Mouse (Mus musculus) MEL (cell line): ENCODE results near the gene Atp2a2. TPM values are rescaled to one million over a fixed set of nuclear protein-coding genes. Genes with fewer than 3 reads are reported as not detected.

Source experiments
- DNase-seq: peaks from one replicate; pipeline ENCODE4 v3.0.0; 2011; ENCODE audit warnings: low read depth, low spot score
- H3K27ac ChIP-seq: 2 replicates; pipeline ENCODE4 v1.5.1; 2012; ENCODE audit warnings: low read depth, mild to moderate bottlenecking, control low read depth, low read length, moderate library complexity; ENCODE audit not compliant: control insufficient read depth
- H3K27me3 ChIP-seq, 2 experiments: fragments of 150-350 bp in 1 of 2; sonication (generic) in 1 of 2; 2 replicates each; pipeline ENCODE4 v1.6.1; 2012; ENCODE audit warnings: low read length in 2 of 2, mild to moderate bottlenecking in 2 of 2, improper control_type of control experiment in 1 of 2, moderate library complexity in 1 of 2; ENCODE audit not compliant: insufficient read depth in 2 of 2, control insufficient read depth in 1 of 2
- H3K36me3 ChIP-seq, 2 experiments: 2 replicates each; pipeline ENCODE4 v1.6.1; 2012 to 2014; ENCODE audit warnings: low read length in 2 of 2, improper control_type of control experiment in 1 of 2, inconsistent platforms in 1 of 2, mild to moderate bottlenecking in 1 of 2; ENCODE audit not compliant: insufficient read depth in 2 of 2, control insufficient read depth in 1 of 2
- H3K4me1 ChIP-seq, 2 experiments: fragments of 150-350 bp in 1 of 2; sonication (generic) in 1 of 2; 2 replicates each; pipeline ENCODE4 v1.6.1; 2012; ENCODE audit warnings: low read length in 2 of 2, improper control_type of control experiment in 1 of 2, mild to moderate bottlenecking in 1 of 2; ENCODE audit not compliant: insufficient read depth in 2 of 2, control insufficient read depth in 1 of 2
- H3K4me3 ChIP-seq, 2 experiments: fragments of 150-350 bp in 1 of 2; sonication (generic) in 1 of 2; 2 replicates each; pipeline ENCODE4 v1.5.1; 2012; ENCODE audit warnings: low read depth in 2 of 2, low read length in 2 of 2, mild to moderate bottlenecking in 2 of 2, moderate library complexity in 2 of 2, control low read depth in 1 of 2, improper control_type of control experiment in 1 of 2; ENCODE audit not compliant: control insufficient read depth in 1 of 2, insufficient read depth in 1 of 2
- H3K79me2 ChIP-seq: 2 replicates; pipeline ENCODE4 v1.6.1; 2012; ENCODE audit warnings: mild to moderate bottlenecking, low read length, moderate library complexity; ENCODE audit not compliant: control insufficient read depth, poor library complexity, insufficient read depth
- H3K9ac ChIP-seq: 2 replicates; pipeline ENCODE4 v1.6.1; 2012; ENCODE audit warnings: low read depth, mild to moderate bottlenecking, control low read depth, low read length, moderate library complexity; ENCODE audit not compliant: control insufficient read depth, poor library complexity, severe bottlenecking
- H3K9me3 ChIP-seq: fragments of 150-350 bp; sonication (generic); replicated peaks from 2 replicates; pipeline ENCODE4 v1.6.1; 2012; ENCODE audit warnings: mild to moderate bottlenecking, low read length, improper control_type of control experiment, moderate library complexity; ENCODE audit not compliant: insufficient read depth
- BHLHE40 ChIP-seq: IDR thresholded peaks from 2 replicates; pipeline ENCODE4 v1.6.1; 2012; ENCODE audit warnings: low read depth, mild to moderate bottlenecking, inconsistent platforms, low read length, improper control_type of control experiment, borderline replicate concordance
- CTCF ChIP-seq, 3 experiments: IDR thresholded peaks in 2 of 3; conservative IDR thresholded peaks in 1 of 3; 2 replicates each; pipeline ENCODE4 v1.5.1; 2011 to 2012; ENCODE audit warnings: low read length in 3 of 3, low read depth in 2 of 3, mild to moderate bottlenecking in 2 of 3, improper control_type of control experiment in 1 of 3, inconsistent platforms in 1 of 3, mixed read lengths in 1 of 3, moderate library complexity in 1 of 3; ENCODE audit not compliant: control insufficient read depth in 1 of 3, insufficient read depth in 1 of 3, poor library complexity in 1 of 3, severe bottlenecking in 1 of 3
- E2F4 ChIP-seq: IDR thresholded peaks from 2 replicates; pipeline ENCODE4 v1.6.1; 2011; ENCODE audit warnings: low read depth, low read length, improper control_type of control experiment, borderline replicate concordance
- EP300 ChIP-seq, 2 experiments: IDR thresholded peaks; 2 replicates each; pipeline ENCODE4 v1.6.1; 2011; ENCODE audit warnings: improper control_type of control experiment in 2 of 2, low read length in 2 of 2, low read depth in 1 of 2, mild to moderate bottlenecking in 1 of 2
- ETS1 ChIP-seq: IDR thresholded peaks from 2 replicates; pipeline ENCODE4 v1.6.1; 2012; ENCODE audit warnings: low read depth, mild to moderate bottlenecking, inconsistent platforms, low read length, improper control_type of control experiment, moderate library complexity
- GATA1 ChIP-seq: IDR thresholded peaks from 2 replicates; pipeline ENCODE4 v1.6.1; 2011; ENCODE audit warnings: low read depth, low read length, improper control_type of control experiment
- JUND ChIP-seq: IDR thresholded peaks from 2 replicates; pipeline ENCODE4 v1.6.1; 2011; ENCODE audit warnings: low read depth, mild to moderate bottlenecking, improper control_type of control experiment, low read length
- KAT2A ChIP-seq: conservative IDR thresholded peaks from 2 replicates; pipeline ENCODE4 v1.6.1; 2012; ENCODE audit warnings: low read depth, low read length, improper control_type of control experiment, inconsistent platforms
- MAX ChIP-seq: IDR thresholded peaks from 2 replicates; pipeline ENCODE4 v1.6.1; 2011; ENCODE audit warnings: low read length, improper control_type of control experiment
- MEF2A ChIP-seq: IDR thresholded peaks from 2 replicates; pipeline ENCODE4 v1.6.1; 2014; ENCODE audit warnings: low read depth, mild to moderate bottlenecking, inconsistent platforms, low read length, improper control_type of control experiment; ENCODE audit not compliant: poor library complexity, insufficient replicate concordance, severe bottlenecking; ENCODE audit errors: extremely low read depth
- MYC ChIP-seq: IDR thresholded peaks from 2 replicates; pipeline ENCODE4 v1.6.1; 2011; ENCODE audit warnings: low read depth, mild to moderate bottlenecking, low read length, improper control_type of control experiment, moderate library complexity
- NRF1 ChIP-seq: IDR thresholded peaks from 2 replicates; pipeline ENCODE4 v1.6.1; 2014; ENCODE audit warnings: low read depth, mild to moderate bottlenecking, inconsistent platforms, low read length, improper control_type of control experiment, moderate library complexity; ENCODE audit not compliant: poor library complexity, insufficient read depth, severe bottlenecking
- POLR2A ChIP-seq, 2 experiments: IDR thresholded peaks; 2 replicates each; pipeline ENCODE4 v1.6.1; 2011 to 2012; ENCODE audit warnings: low read length in 2 of 2, mild to moderate bottlenecking in 2 of 2, control low read depth in 1 of 2, improper control_type of control experiment in 1 of 2, low read depth in 1 of 2, moderate library complexity in 1 of 2; ENCODE audit not compliant: control insufficient read depth in 1 of 2, insufficient read depth in 1 of 2, poor library complexity in 1 of 2
- POLR2AphosphoS5 ChIP-seq: IDR thresholded peaks from 2 replicates; pipeline ENCODE4 v1.6.1; 2012; ENCODE audit warnings: low read depth, borderline replicate concordance, mild to moderate bottlenecking, inconsistent platforms, low read length, moderate library complexity, mixed read lengths
- RAD21 ChIP-seq: IDR thresholded peaks from 2 replicates; pipeline ENCODE4 v1.6.1; 2011; ENCODE audit warnings: mild to moderate bottlenecking, low read depth, low read length, improper control_type of control experiment
- RCOR1 ChIP-seq: IDR thresholded peaks from 2 replicates; pipeline ENCODE4 v1.6.1; 2012; ENCODE audit warnings: low read depth, mild to moderate bottlenecking, inconsistent platforms, low read length, improper control_type of control experiment
- SMC3 ChIP-seq: IDR thresholded peaks from 2 replicates; pipeline ENCODE4 v1.6.1; 2011; ENCODE audit warnings: low read depth, low read length, improper control_type of control experiment
- TAL1 ChIP-seq: IDR thresholded peaks from 2 replicates; pipeline ENCODE4 v1.6.1; 2012; ENCODE audit warnings: mild to moderate bottlenecking, inconsistent platforms, low read length, moderate library complexity, mixed read lengths
- TCF12 ChIP-seq: IDR thresholded peaks from 2 replicates; pipeline ENCODE4 v1.6.1; 2014; ENCODE audit warnings: low read depth, mild to moderate bottlenecking, inconsistent platforms, low read length, improper control_type of control experiment, moderate library complexity
- UBTF ChIP-seq: IDR thresholded peaks from 2 replicates; pipeline ENCODE4 v1.6.1; 2012; ENCODE audit warnings: low read depth, mild to moderate bottlenecking, inconsistent platforms, low read length, improper control_type of control experiment, moderate library complexity, borderline replicate concordance; ENCODE audit not compliant: insufficient read depth
- ZC3H11A ChIP-seq: IDR thresholded peaks from 2 replicates; pipeline ENCODE4 v1.6.1; 2012; ENCODE audit warnings: low read depth, mild to moderate bottlenecking, inconsistent platforms, low read length, improper control_type of control experiment
- ZMIZ1 ChIP-seq: IDR thresholded peaks from 2 replicates; pipeline ENCODE4 v1.6.1; 2012; ENCODE audit warnings: low read depth, mild to moderate bottlenecking, inconsistent platforms, low read length, improper control_type of control experiment, moderate library complexity
- ZNF384 ChIP-seq: IDR thresholded peaks from 2 replicates; pipeline ENCODE4 v1.6.1; 2012; ENCODE audit warnings: low read depth, mild to moderate bottlenecking, inconsistent platforms, low read length, improper control_type of control experiment
- polyA plus RNA-seq, 2 experiments: library from polyadenylated mRNA; stranded (reverse) in 1 of 2; unstranded in 1 of 2; fragments of >175 nt in 1 of 2; fragments of >200 nt in 1 of 2; gene quantifications; 2 replicates each; pipeline versions ENCODE4 v1.2.1 to v1.2.4; 2012; ENCODE audit warnings: low replicate concordance in 2 of 2, low read depth in 1 of 2; ENCODE audit not compliant: insufficient read length in 2 of 2, insufficient read depth in 1 of 2, missing spikeins in 1 of 2
- total RNA-seq: library from RNA; depleted of rRNA; stranded (reverse); fragments of 300-350 nt; gene quantifications from 2 replicates; pipeline ENCODE4 v1.2.3, GENCODE M21; 2012

The Atp2a2 gene
- total and polyA plus RNA-seq, 3 experiments: 117 to 199 (median 176) TPM

GRCm38 (mm10) chr5:122528591-122528990 is 26.6 kb upstream of the Atp2a2 start:
- H3K27ac ChIP-seq: no peak overlapping the region

GRCm38 (mm10) chr5:122527761-122528160 is 25.7 kb upstream of the Atp2a2 start:
- H3K9ac ChIP-seq: no peak overlapping the region
- TF ChIP-seq NRF1: no peak
- TF ChIP-seq MEF2A: no peak
- no peak for TF ChIP-seq RAD21
- TF ChIP-seq TAL1: no peak
- TF ChIP-seq E2F4: no peak
- TF ChIP-seq GATA1: no peak
- no peak for TF ChIP-seq TCF12
- TF ChIP-seq CTCF (IDR thresholded peaks at IDR 0.05 in 2 of 3, conservative IDR thresholded peaks at IDR 0.05 in 1 of 3; ENCODE audit: control insufficient read depth in 1 of 3, insufficient read depth in 1 of 3, low read depth in 2 of 3, low read length in 3 of 3, poor library complexity in 1 of 3, severe bottlenecking in 1 of 3): no peak
- TF ChIP-seq ZNF384: no peak
- TF ChIP-seq POLR2A (IDR thresholded peaks at IDR 0.05; ENCODE audit: control insufficient read depth in 1 of 2, insufficient read depth in 1 of 2, low read depth in 1 of 2, low read length in 2 of 2, poor library complexity in 1 of 2): no peak
- TF ChIP-seq KAT2A: no peak
- no peak for TF ChIP-seq EP300 (IDR thresholded peaks at IDR 0.05; ENCODE audit: low read depth in 1 of 2, low read length in 2 of 2)
- TF ChIP-seq BHLHE40: no peak
- TF ChIP-seq POLR2AphosphoS5: no peak
- no peak for TF ChIP-seq ZC3H11A
- no peak for TF ChIP-seq ZMIZ1
- TF ChIP-seq ETS1: no peak
- no peak for TF ChIP-seq RCOR1
- TF ChIP-seq UBTF: no peak
- H3K9me3 ChIP-seq: no peaks in the 10 kb centered on the region
- H3K27ac ChIP-seq: no peak overlapping the region
- no peak overlapping the region for H3K4me3 ChIP-seq
- DNase-seq: no peak
- H3K79me2 ChIP-seq: no peaks in the 10 kb centered on the region
- H3K4me1 ChIP-seq: no peaks in the 10 kb centered on the region
- no peaks in the 10 kb centered on the region for H3K36me3 ChIP-seq
- no peaks in the 10 kb centered on the region for H3K27me3 ChIP-seq

More at GRCm38 (mm10) chr5:122528591-122528990, 26.6 kb upstream of the Atp2a2 start:
- Histone ChIP-seq H3K9me3 (no peaks in the 10 kb centered on the region), H3K79me2 (no peaks in the 10 kb centered on the region), H3K9ac (no peak overlapping the region), H3K4me1 (no peaks in the 10 kb centered on the region), H3K27me3 (no peaks in the 10 kb centered on the region), H3K36me3 (no peaks in the 10 kb centered on the region), H3K4me3 (no peak overlapping the region)
- TF ChIP-seq JUND (no peak), MAX (no peak), SMC3 (no peak), MYC (no peak), TAL1 (no peak)
- no peak for DNase-seq
